Mouse (Mus musculus) megakaryocyte progenitor cell, adult 5-6 weeks (primary cell): ENCODE data around the gene Ptprr. TPM values are rescaled to one million over a fixed set of nuclear protein-coding genes. Genes with fewer than 3 reads are reported as not detected.

Experiments
- total RNA-seq, 2 experiments: library from RNA; stranded (forward) in 1 of 2; stranded (reverse) in 1 of 2; fragments of 157-497, 149-512 nt in 1 of 2; fragments of 200-1000 nt in 1 of 2; gene quantifications; 2 replicates each; pipeline versions ENCODE4 v1.2.3 to v1.2.4; 2015 to 2017

Ptprr gene
- total RNA-seq, 2 experiments from 2014 or later, result 2.9 to 3.0 TPM

Other genes starting within 250 kb of the Ptprr start
- gene Tspan8, start 201.4 kb upstream of the Ptprr start, total RNA-seq (2015), result 7.7 and 13.6 TPM in 2 replicates
- 5.6 and 10.8 TPM in 2 replicates for gene Tspan8, start 201.4 kb upstream of the Ptprr start, total RNA-seq (2017)
- gene 4933416C03Rik, start 95.7 kb downstream of the Ptprr start, total RNA-seq (2015), result not detected in 2 replicates
- gene 4933416C03Rik, start 95.7 kb downstream of the Ptprr start, total RNA-seq (2017), result not detected in 2 replicates